Mouse (Mus musculus): ENCODE results near the gene Slc35a2. TPM values are rescaled to one million over a fixed set of nuclear protein-coding genes. Genes with fewer than 3 reads are reported as not detected.
"Not testable (repeated sequence)": the region's sequence is repeated elsewhere in the genome, so short reads cannot be mapped to it uniquely, and the experiment has no call there.

Slc35a2 gene
- polyA plus RNA-seq, 1 experiment from 2014 or later = 11.2 TPM

GRCm38 (mm10) chrX:7879819-7880218, 4.0 kb upstream of the Slc35a2 start:
- H3K9me3 ChIP-seq (ENCODE audit: control insufficient read depth, low read length) = no peaks in the 10 kb centered on the region
- no peaks in the 10 kb centered on the region for H3K27me3 ChIP-seq (ENCODE audit: control insufficient read depth, insufficient read depth, low read length)
- H3K4me2 ChIP-seq = peak overlapping the region; percentile 82
- no peak overlapping the region for H3K9ac ChIP-seq (ENCODE audit: low read length)
- no peaks in the 10 kb centered on the region for H3K36me3 ChIP-seq (ENCODE audit: control insufficient read depth, insufficient read depth, low read length)
- 8% methylated on average over 11 of the region's 11 CpGs for WGBS
- peak overlapping the region; percentile 42 for H3K4me3 ChIP-seq (ENCODE audit: low read depth, low read length)
- ATAC-seq (ENCODE audit: low FRiP score) (peak; percentile 73), DNase-seq (ENCODE audit: low spot score, missing footprints) (peak; percentile 91)
- no peak overlapping the region for H3K27ac ChIP-seq (ENCODE audit: low read depth, low read length)
- peaks cover 7% of the 10 kb centered on the region; the same call in 1 of the 2 replicates for H3K4me1 ChIP-seq (ENCODE audit: control insufficient read depth, insufficient read depth, low read length)

- no peak for DNase-seq (ENCODE audit: low spot score, missing footprints)
- H3K36me3 ChIP-seq (ENCODE audit: control insufficient read depth, insufficient read depth, low read length) = 0 out of 2 replicates have a peak, but pooled peaks cover 3% of the 10 kb centered on the region
- no peak for ATAC-seq (ENCODE audit: low FRiP score)
- no peaks in the 10 kb centered on the region for H3K27me3 ChIP-seq (ENCODE audit: control insufficient read depth, insufficient read depth, low read length)
- no peaks in the 10 kb centered on the region for H3K9me3 ChIP-seq (ENCODE audit: control insufficient read depth, low read length)
- peak overlapping the region; percentile 66 for H3K9ac ChIP-seq (ENCODE audit: low read length)
- H3K4me2 ChIP-seq = peak overlapping the region; percentile 49
- 46% methylated on average over 11 of the region's 13 CpGs for WGBS
- H3K4me3 ChIP-seq (ENCODE audit: low read depth, low read length) = peak overlapping the region; percentile 52
- H3K4me1 ChIP-seq (ENCODE audit: control insufficient read depth, insufficient read depth, low read length) = no peaks in the 10 kb centered on the region; the same call in 1 of the 2 replicates
- no peak overlapping the region for H3K27ac ChIP-seq (ENCODE audit: low read depth, low read length)
Measured at GRCm38 (mm10) chrX:7898211-7898610, 14.4 kb downstream of the Slc35a2 start.

- 16% methylated on average over 62 of the region's 62 CpGs for WGBS
- H3K4me2 ChIP-seq = peak within 1 kb of the TSS; percentile 49
- H3K9ac ChIP-seq (ENCODE audit: low read length) = peak within 1 kb of the TSS; percentile 66
- DNase-seq (ENCODE audit: low spot score, missing footprints) (peak; percentile 97), ATAC-seq (ENCODE audit: low FRiP score) (peak; percentile 98)
- peak within 1 kb of the TSS; percentile 67; the same call in 1 of the 2 replicates for H3K27ac ChIP-seq (ENCODE audit: low read depth, low read length)
- no peaks in the 10 kb centered on the region; the same call in 1 of the 2 replicates for H3K4me1 ChIP-seq (ENCODE audit: control insufficient read depth, insufficient read depth, low read length)
- no peaks in the 10 kb centered on the region for H3K27me3 ChIP-seq (ENCODE audit: control insufficient read depth, insufficient read depth, low read length)
- H3K9me3 ChIP-seq (ENCODE audit: control insufficient read depth, low read length) = no peaks in the 10 kb centered on the region
- H3K4me3 ChIP-seq (ENCODE audit: low read depth, low read length) = peak within 1 kb of the TSS; percentile 52
- 0 out of 2 replicates have a peak, but pooled peaks cover 3% of the 10 kb centered on the region for H3K36me3 ChIP-seq (ENCODE audit: control insufficient read depth, insufficient read depth, low read length)
Measured at GRCm38 (mm10) chrX:7898880-7899874, 15.3 kb downstream of the Slc35a2 start, which contains the start of the genes Pqbp1 and Timm17b. Gene Pqbp1, minus strand, starts transcription at chrX:7899269. Gene Timm17b, plus strand, starts transcription at chrX:7899357.

GRCm38 (mm10) chrX:7904441-7904840, 20.6 kb downstream of the Slc35a2 start:
- H3K36me3 ChIP-seq (ENCODE audit: control insufficient read depth, insufficient read depth, low read length) = no peaks in the 10 kb centered on the region; the same call in 1 of the 2 replicates
- ATAC-seq (ENCODE audit: low FRiP score) = no peak
- H3K4me3 ChIP-seq (ENCODE audit: low read depth, low read length) = no peak overlapping the region
- 98% methylated on average over 5 of the region's 5 CpGs for WGBS
- no peak overlapping the region for H3K4me2 ChIP-seq
- no peak overlapping the region for H3K9ac ChIP-seq (ENCODE audit: low read length)
- H3K9me3 ChIP-seq (ENCODE audit: control insufficient read depth, low read length) = no peaks in the 10 kb centered on the region
- DNase-seq (ENCODE audit: low spot score, missing footprints) = no peak
- H3K27ac ChIP-seq (ENCODE audit: low read depth, low read length) = no peak overlapping the region
- H3K4me1 ChIP-seq (ENCODE audit: control insufficient read depth, insufficient read depth, low read length) = no peaks in the 10 kb centered on the region; the same call in 1 of the 2 replicates
- no peaks in the 10 kb centered on the region for H3K27me3 ChIP-seq (ENCODE audit: control insufficient read depth, insufficient read depth, low read length)

GRCm38 (mm10) chrX:7907735-7908134, 23.9 kb downstream of the Slc35a2 start, which contains the start of gene Gm10491:
Gene Gm10491, minus strand, starts transcription at chrX:7907835.
- Histone ChIP-seq H3K9me3 (ENCODE audit: control insufficient read depth, low read length) (no peaks in the 10 kb centered on the region), H3K27ac (ENCODE audit: low read depth, low read length) (no peak within 1 kb of the TSS), H3K4me3 (ENCODE audit: low read depth, low read length) (no peak within 1 kb of the TSS), H3K27me3 (ENCODE audit: control insufficient read depth, insufficient read depth, low read length) (no peaks in the 10 kb centered on the region), H3K4me1 (ENCODE audit: control insufficient read depth, insufficient read depth, low read length) (no peaks in the 10 kb centered on the region), H3K9ac (ENCODE audit: low read length) (no peak within 1 kb of the TSS), H3K4me2 (no peak within 1 kb of the TSS), H3K36me3 (ENCODE audit: control insufficient read depth, insufficient read depth, low read length) (no peaks in the 10 kb centered on the region; the same call in 1 of the 2 replicates)
- no peak for ATAC-seq (ENCODE audit: low FRiP score)
- no peak for DNase-seq (ENCODE audit: low spot score, missing footprints)
- 81% methylated on average over 5 of the region's 5 CpGs for WGBS

GRCm38 (mm10) chrX:7909242-7909641, 25.4 kb downstream of the Slc35a2 start, which contains the start of gene Gm10490:
Gene Gm10490, plus strand, starts transcription at chrX:7909542.
- ATAC-seq (ENCODE audit: low FRiP score); H3K4me1 ChIP-seq (ENCODE audit: control insufficient read depth, insufficient read depth, low read length); H3K4me2 ChIP-seq; H3K27me3 ChIP-seq (ENCODE audit: control insufficient read depth, insufficient read depth, low read length); H3K9me3 ChIP-seq (ENCODE audit: control insufficient read depth, low read length); H3K27ac ChIP-seq (ENCODE audit: low read depth, low read length); H3K9ac ChIP-seq (ENCODE audit: low read length); H3K36me3 ChIP-seq (ENCODE audit: control insufficient read depth, insufficient read depth, low read length); H3K4me3 ChIP-seq (ENCODE audit: low read depth, low read length); DNase-seq (ENCODE audit: low spot score, missing footprints): not testable (repeated sequence)
- WGBS = 87% methylated on average over 4 of the region's 4 CpGs

GRCm38 (mm10) chrX:7910473-7910872, 26.6 kb downstream of the Slc35a2 start:
- Histone ChIP-seq H3K9ac (ENCODE audit: low read length) (no peak overlapping the region), H3K9me3 (ENCODE audit: control insufficient read depth, low read length) (no peaks in the 10 kb centered on the region), H3K4me1 (ENCODE audit: control insufficient read depth, insufficient read depth, low read length) (no peaks in the 10 kb centered on the region), H3K4me3 (ENCODE audit: low read depth, low read length) (no peak overlapping the region), H3K27ac (ENCODE audit: low read depth, low read length) (no peak overlapping the region), H3K4me2 (no peak overlapping the region), H3K27me3 (ENCODE audit: control insufficient read depth, insufficient read depth, low read length) (no peaks in the 10 kb centered on the region), H3K36me3 (ENCODE audit: control insufficient read depth, insufficient read depth, low read length) (no peaks in the 10 kb centered on the region; the same call in 1 of the 2 replicates)
- DNase-seq (ENCODE audit: low spot score, missing footprints) (no peak), ATAC-seq (ENCODE audit: low FRiP score) (no peak)
- 59% methylated on average over 6 of the region's 6 CpGs for WGBS

- not testable (repeated sequence) for H3K36me3 ChIP-seq (ENCODE audit: control insufficient read depth, insufficient read depth, low read length); H3K27ac ChIP-seq (ENCODE audit: low read depth, low read length); H3K27me3 ChIP-seq (ENCODE audit: control insufficient read depth, insufficient read depth, low read length); H3K9ac ChIP-seq (ENCODE audit: low read length); ATAC-seq (ENCODE audit: low FRiP score); H3K9me3 ChIP-seq (ENCODE audit: control insufficient read depth, low read length); DNase-seq (ENCODE audit: low spot score, missing footprints); H3K4me1 ChIP-seq (ENCODE audit: control insufficient read depth, insufficient read depth, low read length); H3K4me3 ChIP-seq (ENCODE audit: low read depth, low read length); H3K4me2 ChIP-seq
- 35% methylated on average over 3 of the region's 3 CpGs for WGBS
Measured at GRCm38 (mm10) chrX:7915669-7916068, 31.8 kb downstream of the Slc35a2 start.

GRCm38 (mm10) chrX:7917960-7918359, 34.1 kb downstream of the Slc35a2 start:
- H3K27me3 ChIP-seq (ENCODE audit: control insufficient read depth, insufficient read depth, low read length) = peaks cover 17% of the 10 kb centered on the region; the same call in 1 of the 2 replicates
- not testable (repeated sequence) for ATAC-seq (ENCODE audit: low FRiP score); DNase-seq (ENCODE audit: low spot score, missing footprints); H3K4me1 ChIP-seq (ENCODE audit: control insufficient read depth, insufficient read depth, low read length); H3K4me3 ChIP-seq (ENCODE audit: low read depth, low read length); H3K9ac ChIP-seq (ENCODE audit: low read length); H3K9me3 ChIP-seq (ENCODE audit: control insufficient read depth, low read length); H3K4me2 ChIP-seq; H3K27ac ChIP-seq (ENCODE audit: low read depth, low read length); H3K36me3 ChIP-seq (ENCODE audit: control insufficient read depth, insufficient read depth, low read length)
- WGBS = 79% methylated on average over 6 of the region's 6 CpGs

Measured in midbrain, embryonic 11.5 days (tissue).